Mouse (Mus musculus) forebrain, embryonic 16.5 days (tissue): ENCODE results near the gene C3. TPM values are rescaled to one million over a fixed set of nuclear protein-coding genes. Genes with fewer than 3 reads are reported as not detected.

Experiments used
- ATAC-seq: fragments of 200-750 bp; cut with Nextera tagmentation; 2 replicates; pipeline ENCODE4 v1.8.0; 2017; ENCODE audit warnings: mild to moderate bottlenecking, moderate library complexity
- H3K27ac ChIP-seq: fragments of 300-500 bp; sonication (generic); 2 replicates; pipeline ENCODE4 v1.5.1; 2014; ENCODE audit warnings: low read length, control low read depth
- H3K27me3 ChIP-seq: fragments of 300-500 bp; sonication (generic); replicated peaks from 2 replicates; pipeline ENCODE4 v1.6.1; 2014; ENCODE audit warnings: low read length; ENCODE audit not compliant: control insufficient read depth, insufficient read depth
- H3K36me3 ChIP-seq: fragments of 300-500 bp; sonication (generic); 2 replicates; pipeline ENCODE4 v1.6.1; 2014; ENCODE audit not compliant: control insufficient read depth, insufficient read depth
- H3K4me1 ChIP-seq: fragments of 300-500 bp; sonication (generic); replicated peaks from 2 replicates; pipeline ENCODE4 v1.6.1; 2014; ENCODE audit warnings: low read length; ENCODE audit not compliant: control insufficient read depth, insufficient read depth
- H3K4me2 ChIP-seq: fragments of 300-500 bp; sonication (generic); 2 replicates; pipeline ENCODE4 v1.6.1; 2014; ENCODE audit warnings: mild to moderate bottlenecking, low read length, control low read depth
- H3K4me3 ChIP-seq: fragments of 300-500 bp; sonication (generic); replicated peaks from 2 replicates; pipeline ENCODE4 v1.5.1; 2014; ENCODE audit warnings: mild to moderate bottlenecking, low read length, control low read depth
- H3K9ac ChIP-seq: fragments of 300-500 bp; sonication (generic); replicated peaks from 2 replicates; pipeline ENCODE4 v1.6.1; 2014; ENCODE audit warnings: low read depth, low read length, control low read depth
- H3K9me3 ChIP-seq: fragments of 300-500 bp; sonication (generic); 2 replicates; pipeline ENCODE4 v1.6.1; 2016; ENCODE audit warnings: low read length; ENCODE audit not compliant: control insufficient read depth
- WGBS: fragments of 180-500 bp; shearing (Covaris S2); extraction: QIAGEN DNeasy Blood & Tissue Kit; methylation state at CpG from one replicate; pipeline ENCODE4 v1.1.7; 2014; 5-methylcytosine and 5-hydroxymethylcytosine counted together
- polyA plus RNA-seq: library from polyadenylated mRNA; unstranded; fragments of >200 nt; fragmentation: Nextera tagmentation; extraction: Ambion mirVana; gene quantifications from 2 replicates; pipeline ENCODE4 v1.2.1, GENCODE M21; 2015

Gene C3
- polyA plus RNA-seq = 0.65 and 1.2 TPM in 2 replicates

DNA sequence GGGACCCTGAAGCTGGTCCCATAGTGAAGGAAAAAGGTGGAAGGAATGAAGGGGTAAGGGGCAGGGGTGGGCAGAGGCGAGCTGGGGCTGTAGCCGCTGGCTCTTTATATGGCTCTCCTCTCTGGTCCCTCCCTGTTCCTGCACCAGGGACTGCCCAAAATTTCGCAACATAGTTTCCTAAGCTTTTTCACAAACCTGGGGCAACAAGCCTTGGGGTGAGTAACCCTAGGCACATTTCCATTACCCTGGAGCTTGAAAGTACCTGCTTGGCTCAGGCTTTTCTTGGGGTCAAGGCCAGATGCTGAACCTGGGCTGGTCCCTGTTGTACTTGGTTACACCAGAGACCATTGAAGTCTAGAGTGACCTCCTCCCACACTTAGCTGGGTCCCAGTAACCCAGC, at the start of gene C3:
Gene C3 (minus strand): TSS at position 123 of the 400 bp plus-strand sequence.
- H3K4me3 ChIP-seq = no peak within 1 kb of the TSS
- no peak within 1 kb of the TSS for H3K4me2 ChIP-seq
- H3K4me1 ChIP-seq = no peaks in the 10 kb centered on the region
- no peak for ATAC-seq
- WGBS = 86% methylated on average over 3 of the region's 3 CpGs
- no peak within 1 kb of the TSS for H3K9ac ChIP-seq
- H3K36me3 ChIP-seq = no peaks in the 10 kb centered on the region
- no peak within 1 kb of the TSS for H3K27ac ChIP-seq
- H3K9me3 ChIP-seq = no peaks in the 10 kb centered on the region
- H3K27me3 ChIP-seq = no peaks in the 10 kb centered on the region

DNA sequence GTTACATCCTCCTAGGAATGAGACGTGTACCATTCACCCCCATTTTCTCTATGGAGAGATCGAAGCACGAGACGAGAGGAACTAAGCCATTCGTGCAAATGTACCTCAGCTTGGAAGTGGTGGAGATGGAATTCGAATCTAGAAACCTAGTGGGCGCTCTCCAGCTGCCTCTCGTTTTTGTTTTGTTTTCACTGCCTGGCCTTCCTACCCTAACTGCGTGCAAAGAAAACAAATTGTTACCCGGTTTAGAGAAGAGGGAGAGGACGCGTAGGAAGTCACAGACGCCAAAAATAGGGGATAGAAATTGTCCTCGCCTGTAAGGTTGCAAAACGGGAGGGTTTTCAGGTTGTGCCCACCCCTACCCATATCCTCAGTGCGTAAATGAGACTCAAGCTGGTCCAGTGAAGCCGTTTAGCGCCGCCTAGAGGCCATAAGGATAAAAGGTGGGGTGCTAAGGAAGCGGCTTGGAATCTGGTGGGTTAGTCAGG, 48.7 kb upstream of the C3 start:
- peak; percentile 77 for ATAC-seq
- 0% methylated on average over 20 of the region's 20 CpGs for WGBS
- Histone ChIP-seq H3K9me3 (no peaks in the 10 kb centered on the region), H3K27ac (no peak overlapping the region), H3K4me2 (peak overlapping the region; percentile 71), H3K4me1 (peaks cover 13% of the 10 kb centered on the region), H3K27me3 (peaks cover 8% of the 10 kb centered on the region), H3K9ac (peak overlapping the region; percentile 54), H3K4me3 (peak overlapping the region; percentile 44), H3K36me3 (no peaks in the 10 kb centered on the region)

DNA sequence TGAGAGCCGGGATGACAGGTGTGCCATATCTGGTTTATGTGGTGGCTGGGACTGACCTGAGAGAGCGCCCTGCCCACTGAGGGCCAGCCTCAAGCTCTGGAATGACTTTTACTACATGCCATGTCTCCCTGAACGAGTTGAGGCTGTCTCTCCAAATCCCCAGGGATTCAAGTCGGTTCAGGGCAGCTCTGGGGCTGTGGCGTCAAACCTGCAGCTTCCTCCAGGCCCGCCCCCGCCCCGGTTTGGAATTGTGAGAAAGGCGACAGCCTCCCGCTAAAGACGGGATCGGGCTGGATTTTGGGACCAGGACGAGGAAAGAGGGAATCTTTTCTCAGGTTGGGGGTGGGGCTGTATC, 48.0 kb upstream of the C3 start:
- Histone ChIP-seq H3K27me3 (peaks cover 8% of the 10 kb centered on the region), H3K9me3 (no peaks in the 10 kb centered on the region), H3K27ac (no peak overlapping the region), H3K4me1 (peaks cover 13% of the 10 kb centered on the region), H3K4me2 (peak overlapping the region; percentile 71), H3K36me3 (no peaks in the 10 kb centered on the region), H3K9ac (peak overlapping the region; percentile 35; the same call in 1 of the 2 replicates), H3K4me3 (peak overlapping the region; percentile 44)
- ATAC-seq = peak; percentile 17
- 5% methylated on average over 13 of the region's 13 CpGs for WGBS

DNA sequence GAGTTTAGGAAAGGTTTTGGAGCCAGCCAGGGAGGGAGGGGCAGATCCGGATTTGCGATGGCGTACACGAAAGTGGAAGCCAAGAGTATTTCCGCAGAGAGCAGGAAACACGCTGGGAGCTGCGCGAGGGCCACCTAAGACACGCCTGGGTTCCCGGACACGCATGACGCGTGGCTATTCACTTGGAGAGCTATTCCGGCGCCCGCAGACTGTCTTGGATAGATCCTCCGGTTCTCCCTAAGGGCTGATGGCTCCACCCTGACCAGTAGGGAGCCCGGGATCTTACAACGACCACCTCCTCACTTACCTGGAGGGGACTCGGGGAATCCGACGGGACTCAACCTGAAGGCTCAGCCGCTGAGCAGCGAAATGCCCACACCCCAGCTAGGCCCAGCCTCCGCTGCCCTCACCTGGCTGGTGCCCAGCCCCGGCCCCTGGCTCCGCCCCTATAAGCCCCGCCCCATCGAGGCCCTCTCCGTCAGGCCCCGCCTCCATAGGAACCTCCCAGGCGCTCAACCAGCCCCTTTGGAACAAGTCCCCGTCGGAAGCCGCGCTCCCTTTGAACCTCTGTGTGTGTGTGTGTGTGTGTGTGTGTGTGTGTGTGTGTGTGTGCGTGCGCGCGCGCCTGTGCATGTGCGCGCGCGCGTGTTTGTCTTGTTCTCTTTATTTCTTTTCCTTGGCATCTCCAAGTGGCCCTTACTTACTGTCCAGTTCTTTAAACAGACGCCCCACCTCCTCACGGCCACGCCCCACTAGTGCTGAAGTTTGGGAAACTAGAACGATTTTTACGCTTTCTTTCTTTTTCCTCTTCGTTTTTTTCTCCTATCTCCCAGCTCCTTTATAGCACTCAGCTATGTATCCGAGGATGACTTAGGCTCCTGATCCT, 47.4 kb upstream of the C3 start:
- Histone ChIP-seq H3K9me3 (no peaks in the 10 kb centered on the region), H3K27me3 (peaks cover 8% of the 10 kb centered on the region)

DNA sequence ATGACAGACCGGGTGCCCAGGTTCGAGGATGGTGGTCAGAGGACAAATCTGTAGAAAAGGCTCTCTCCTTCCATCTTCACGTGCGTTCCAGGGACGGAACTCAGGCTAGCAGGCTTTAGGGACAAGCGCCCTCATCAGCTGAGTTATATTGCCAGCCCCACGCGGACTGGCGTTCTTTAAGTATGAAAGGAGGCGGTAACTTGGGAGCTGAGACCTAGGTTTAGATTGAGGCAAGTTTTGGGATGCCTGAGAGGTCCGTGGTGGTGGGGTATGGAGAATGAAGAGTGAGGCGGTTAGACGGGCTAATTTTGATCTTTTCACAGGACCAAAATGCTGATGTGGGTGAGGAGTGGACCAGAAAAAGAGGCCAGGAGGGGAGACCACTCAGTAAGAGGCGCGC, 46.8 kb upstream of the C3 start:
- Histone ChIP-seq H3K9ac (peak overlapping the region; percentile 35), H3K27me3 (peaks cover 8% of the 10 kb centered on the region), H3K9me3 (no peaks in the 10 kb centered on the region), H3K4me2 (peak overlapping the region; percentile 71), H3K36me3 (no peaks in the 10 kb centered on the region), H3K4me1 (peaks cover 13% of the 10 kb centered on the region), H3K4me3 (peak overlapping the region; percentile 44), H3K27ac (no peak overlapping the region)
- 7% methylated on average over 15 of the region's 15 CpGs for WGBS
- ATAC-seq = no peak

More for the DNA sequence above, 47.4 kb upstream of the C3 start:
- peak overlapping the region; percentile 44 for H3K4me3 ChIP-seq
- no peaks in the 10 kb centered on the region for H3K36me3 ChIP-seq
- WGBS = under 1% methylated on average over 48 of the region's 53 CpGs
- H3K4me2 ChIP-seq = peak overlapping the region; percentile 71
- H3K9ac ChIP-seq = peak overlapping the region; percentile 35
- no peak overlapping the region for H3K27ac ChIP-seq
- peak; percentile 63 for ATAC-seq
- H3K4me1 ChIP-seq = peaks cover 13% of the 10 kb centered on the region

DNA sequence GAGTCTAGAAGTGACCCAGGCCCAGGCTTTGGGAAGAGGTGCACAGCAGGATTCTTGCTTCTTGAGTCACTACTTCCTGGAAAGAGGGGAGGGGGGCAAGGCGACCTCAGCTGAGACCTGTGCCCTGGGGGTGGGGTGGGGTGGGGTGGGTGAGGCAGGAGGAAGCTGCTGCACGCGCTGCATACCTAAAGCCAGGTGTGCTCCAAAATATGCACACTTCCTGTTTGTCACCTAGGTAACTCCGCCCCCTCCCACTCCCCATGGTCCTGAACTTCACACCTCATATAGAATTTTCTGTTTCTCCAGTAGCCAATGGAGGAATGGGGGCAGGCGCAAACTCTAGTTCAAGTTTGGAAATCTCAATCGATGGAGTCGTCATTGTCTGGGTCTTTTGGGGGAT, 45.9 kb upstream of the C3 start:
- no peak for ATAC-seq
- Histone ChIP-seq H3K36me3 (no peaks in the 10 kb centered on the region), H3K9me3 (no peaks in the 10 kb centered on the region), H3K4me1 (peaks cover 13% of the 10 kb centered on the region), H3K4me3 (no peak overlapping the region), H3K27me3 (peaks cover 8% of the 10 kb centered on the region), H3K4me2 (no peak overlapping the region), H3K27ac (no peak overlapping the region), H3K9ac (no peak overlapping the region)
- WGBS = 52% methylated on average over 7 of the region's 7 CpGs

DNA sequence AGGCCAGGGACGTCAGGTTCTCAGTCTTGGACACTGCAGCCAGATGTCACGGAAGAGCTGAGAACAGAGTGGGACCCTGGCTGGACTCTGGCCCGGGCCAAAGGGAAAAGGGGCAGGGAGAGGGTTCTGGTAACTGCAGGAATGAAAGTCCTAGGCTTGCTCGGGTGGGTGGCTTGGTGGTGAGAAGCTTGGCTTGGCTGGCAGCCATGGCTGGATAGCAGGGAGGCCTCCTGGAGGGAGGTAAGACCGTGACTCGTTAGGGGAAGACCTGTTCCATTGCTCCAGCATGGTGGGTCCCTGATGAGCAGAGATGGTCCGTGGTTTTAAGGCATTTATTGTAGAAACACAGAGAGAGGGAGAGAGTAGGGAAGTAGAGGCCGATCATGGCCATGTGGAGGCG, 43.4 kb upstream of the C3 start:
- ATAC-seq = no peak
- Histone ChIP-seq H3K9me3 (no peaks in the 10 kb centered on the region), H3K4me2 (no peak overlapping the region), H3K27me3 (peaks cover 7% of the 10 kb centered on the region), H3K9ac (no peak overlapping the region), H3K36me3 (no peaks in the 10 kb centered on the region), H3K4me3 (no peak overlapping the region), H3K4me1 (peaks cover 11% of the 10 kb centered on the region), H3K27ac (no peak overlapping the region)
- WGBS = 53% methylated on average over 8 of the region's 9 CpGs

DNA sequence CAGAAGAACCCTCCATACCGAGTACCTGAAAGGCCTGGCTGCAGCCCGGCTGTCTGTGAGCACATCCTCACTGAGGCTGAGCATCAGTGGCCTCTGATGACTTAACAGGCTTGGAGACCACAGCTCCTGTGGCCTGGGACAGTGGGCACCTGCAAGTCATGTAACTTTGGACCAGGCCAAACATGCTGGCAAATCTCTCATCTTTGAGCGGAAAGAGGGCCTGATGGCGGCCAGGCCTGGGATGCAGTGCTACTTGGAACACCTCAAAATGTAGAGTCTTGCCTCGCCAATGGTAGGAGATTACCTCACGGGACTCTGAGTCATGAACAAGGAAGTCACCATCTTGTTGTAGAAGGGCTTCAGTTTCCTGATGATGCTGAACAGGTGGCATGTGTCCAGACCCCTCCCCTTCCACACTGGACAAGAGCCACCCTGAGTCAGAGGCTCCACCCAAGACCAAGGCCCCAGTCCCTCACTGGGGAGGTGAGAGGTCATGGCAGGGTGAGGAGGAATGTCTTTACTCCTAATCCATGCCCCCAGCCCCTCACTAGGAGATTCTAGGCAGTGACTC, 39.7 kb upstream of the C3 start:
- no peaks in the 10 kb centered on the region for H3K4me1 ChIP-seq
- no peak overlapping the region for H3K4me2 ChIP-seq
- no peaks in the 10 kb centered on the region for H3K36me3 ChIP-seq
- no peak for ATAC-seq
- no peaks in the 10 kb centered on the region for H3K27me3 ChIP-seq
- H3K4me3 ChIP-seq = no peak overlapping the region
- H3K9ac ChIP-seq = no peak overlapping the region
- no peak overlapping the region for H3K27ac ChIP-seq
- WGBS = 90% methylated on average over 6 of the region's 6 CpGs
- H3K9me3 ChIP-seq = no peaks in the 10 kb centered on the region
